Mouse (Mus musculus) hindbrain, embryonic 10.5 days (tissue): Measurements from ENCODE around the gene Pllp. TPM values are rescaled to one million over a fixed set of nuclear protein-coding genes. Genes with fewer than 3 reads are reported as not detected.

Source experiments
- DNase-seq: peaks from one replicate; pipeline ENCODE4 v3.0.0-alpha.2; 2017; ENCODE audit warnings: low spot score
- H3K27ac ChIP-seq: fragments of 300-500 bp; sonication (generic); 2 replicates; pipeline ENCODE4 v1.5.1; 2016; ENCODE audit warnings: mild to moderate bottlenecking, moderate library complexity
- H3K27me3 ChIP-seq: fragments of 300-500 bp; sonication (generic); 2 replicates; pipeline ENCODE4 v1.6.1; 2016; ENCODE audit warnings: mild to moderate bottlenecking; ENCODE audit not compliant: poor library complexity, insufficient read depth, severe bottlenecking
- H3K36me3 ChIP-seq: fragments of 300-500 bp; sonication (generic); 2 replicates; pipeline ENCODE4 v1.6.1; 2016; ENCODE audit warnings: mild to moderate bottlenecking, moderate library complexity
- H3K4me1 ChIP-seq: fragments of 300-500 bp; sonication (generic); replicated peaks from 2 replicates; pipeline ENCODE4 v1.6.1; 2016; ENCODE audit warnings: mild to moderate bottlenecking
- H3K4me3 ChIP-seq: fragments of 300-500 bp; sonication (generic); 2 replicates; pipeline ENCODE4 v1.5.1; 2016; ENCODE audit warnings: mild to moderate bottlenecking, moderate library complexity
- H3K9me3 ChIP-seq: fragments of 300-500 bp; sonication (generic); 2 replicates; pipeline ENCODE4 v1.6.1; 2016; ENCODE audit warnings: mild to moderate bottlenecking, moderate library complexity
- WGBS: fragments of 180-500 bp; shearing (Covaris S2); methylation state at CpG from one replicate; pipeline ENCODE4 v1.1.7; 2016; 5-methylcytosine and 5-hydroxymethylcytosine counted together
- polyA plus RNA-seq: library from polyadenylated mRNA; unstranded; fragments of >200 nt; fragmentation: Nextera tagmentation; extraction: Ambion mirVana; gene quantifications from 2 replicates; pipeline ENCODE4 v1.2.1, GENCODE M21; 2016

Pllp gene
- polyA plus RNA-seq, 1 experiment from 2014 or later = 0.21 TPM

- Histone ChIP-seq H3K4me3 (no peak overlapping the region), H3K27ac (no peak overlapping the region), H3K36me3 (no peaks in the 10 kb centered on the region), H3K9me3 (no peaks in the 10 kb centered on the region), H3K27me3 (peaks cover 45% of the 10 kb centered on the region), H3K4me1 (peaks cover 28% of the 10 kb centered on the region)
- 72% methylated on average over 16 of the region's 16 CpGs for WGBS
- DNase-seq = no peak
Observed at GRCm38 (mm10) chr8:94699366-94699765, 3.3 kb upstream of the Pllp start.

- Histone ChIP-seq H3K27ac (no peak overlapping the region), H3K4me3 (no peak overlapping the region), H3K27me3 (peaks cover 60% of the 10 kb centered on the region), H3K36me3 (no peaks in the 10 kb centered on the region), H3K9me3 (no peaks in the 10 kb centered on the region), H3K4me1 (peaks cover 32% of the 10 kb centered on the region)
- DNase-seq = no peak
- WGBS = 80% methylated on average over 6 of the region's 6 CpGs
Observed at GRCm38 (mm10) chr8:94697956-94698355, 1.9 kb upstream of the Pllp start.

GRCm38 (mm10) chr8:94696566-94696965 lies 488 bp upstream of the Pllp start:
- Histone ChIP-seq H3K36me3 (no peaks in the 10 kb centered on the region), H3K27me3 (peaks cover 73% of the 10 kb centered on the region), H3K4me1 (peaks cover 26% of the 10 kb centered on the region), H3K27ac (no peak overlapping the region), H3K9me3 (no peaks in the 10 kb centered on the region), H3K4me3 (peak overlapping the region; percentile 58)
- DNase-seq = no peak
- 61% methylated on average over 3 of the region's 3 CpGs for WGBS

DNA sequence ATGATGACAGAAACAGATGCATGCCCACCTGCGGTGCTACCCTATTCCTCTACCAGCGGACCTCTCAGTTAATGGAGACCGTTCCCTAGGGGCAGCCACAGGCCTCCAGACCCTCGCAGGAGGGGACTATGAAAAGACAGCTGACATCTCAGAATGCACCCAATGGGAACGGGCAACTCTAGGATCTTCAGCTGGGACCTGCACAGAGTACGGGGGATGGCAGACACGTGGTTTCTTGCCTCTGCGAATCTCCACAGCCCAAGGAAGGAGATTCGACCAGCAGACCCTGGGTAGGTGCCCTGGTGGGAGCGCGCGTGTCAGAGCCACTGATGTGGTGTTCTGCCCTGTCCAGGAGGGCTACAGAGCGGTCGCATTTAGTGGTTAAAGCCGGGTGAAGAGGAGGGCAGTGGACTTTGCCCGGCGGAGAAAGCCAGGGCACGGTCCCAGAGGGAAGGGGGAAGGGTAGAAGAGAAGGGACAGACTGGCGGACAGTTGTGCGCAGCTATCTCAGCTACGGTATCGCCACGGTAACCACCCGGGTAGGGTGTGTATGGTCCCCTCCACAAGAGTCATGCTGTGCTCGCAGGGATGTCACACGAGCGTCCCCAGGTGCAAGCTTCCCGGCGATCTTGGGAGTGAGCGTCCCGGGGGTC lies 611 bp downstream of the Pllp start:
- peak; percentile 37 for DNase-seq
- under 1% methylated on average over 31 of the region's 31 CpGs for WGBS
- H3K27me3 ChIP-seq = peaks cover 73% of the 10 kb centered on the region

GRCm38 (mm10) chr8:94694701-94695100 lies 1.4 kb downstream of the Pllp start:
- Histone ChIP-seq H3K27ac (no peak overlapping the region), H3K4me1 (peaks cover 26% of the 10 kb centered on the region), H3K9me3 (no peaks in the 10 kb centered on the region), H3K4me3 (peak overlapping the region; percentile 58), H3K27me3 (peaks cover 73% of the 10 kb centered on the region), H3K36me3 (no peaks in the 10 kb centered on the region)
- WGBS = 1% methylated on average over 6 of the region's 6 CpGs
- no peak for DNase-seq

More for the DNA sequence above, 611 bp downstream of the Pllp start:
- Histone ChIP-seq H3K4me1 (peaks cover 26% of the 10 kb centered on the region), H3K9me3 (no peaks in the 10 kb centered on the region), H3K27ac (no peak overlapping the region), H3K36me3 (no peaks in the 10 kb centered on the region), H3K4me3 (peak overlapping the region; percentile 58)

DNA sequence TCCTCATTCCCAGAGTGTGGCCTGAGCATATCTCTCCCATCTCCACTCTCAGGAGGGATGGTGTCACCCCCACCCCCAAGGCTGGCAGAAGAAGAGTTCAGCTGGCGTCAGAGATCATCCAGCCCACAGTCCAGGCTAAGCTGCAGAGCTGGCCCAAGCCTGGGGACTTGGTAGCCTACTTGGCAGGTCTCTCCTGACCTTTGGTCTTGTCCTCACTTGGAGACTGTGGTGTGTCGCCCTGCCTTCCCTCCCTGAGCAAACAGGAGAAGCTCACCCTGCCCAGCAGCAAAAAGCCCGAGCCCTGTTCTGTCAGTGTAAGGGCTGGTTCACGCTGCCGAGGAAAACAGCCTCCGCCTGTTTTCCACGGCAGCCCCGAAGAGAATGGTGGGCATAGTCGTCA lies 10.1 kb downstream of the Pllp start:
- no peaks in the 10 kb centered on the region for H3K4me1 ChIP-seq
- 79% methylated on average over 9 of the region's 9 CpGs for WGBS
- no peak overlapping the region for H3K27ac ChIP-seq
- no peaks in the 10 kb centered on the region for H3K9me3 ChIP-seq
- no peaks in the 10 kb centered on the region for H3K36me3 ChIP-seq
- no peak for DNase-seq
- no peaks in the 10 kb centered on the region for H3K27me3 ChIP-seq
- no peak overlapping the region for H3K4me3 ChIP-seq

DNA sequence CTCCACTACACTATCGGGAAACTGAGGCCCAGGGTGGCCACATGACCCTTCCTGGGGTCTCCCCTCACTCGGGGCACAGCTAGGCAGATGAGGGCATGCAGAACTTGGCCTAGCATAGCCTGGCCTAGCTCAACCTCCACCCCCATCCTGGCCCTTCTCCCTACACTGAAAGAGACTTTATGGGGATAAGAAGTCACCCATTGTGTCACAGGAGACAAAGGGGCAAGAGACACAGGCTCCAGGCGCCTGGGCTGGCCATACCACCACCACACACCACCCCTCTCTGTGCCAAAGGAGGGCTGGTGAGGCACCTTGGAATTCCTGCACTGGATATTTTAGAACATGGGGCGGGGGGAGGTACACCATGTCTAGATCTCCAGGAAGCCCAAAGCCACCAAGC lies 11.8 kb downstream of the Pllp start:
- WGBS = 75% methylated on average over 4 of the region's 4 CpGs

DNA sequence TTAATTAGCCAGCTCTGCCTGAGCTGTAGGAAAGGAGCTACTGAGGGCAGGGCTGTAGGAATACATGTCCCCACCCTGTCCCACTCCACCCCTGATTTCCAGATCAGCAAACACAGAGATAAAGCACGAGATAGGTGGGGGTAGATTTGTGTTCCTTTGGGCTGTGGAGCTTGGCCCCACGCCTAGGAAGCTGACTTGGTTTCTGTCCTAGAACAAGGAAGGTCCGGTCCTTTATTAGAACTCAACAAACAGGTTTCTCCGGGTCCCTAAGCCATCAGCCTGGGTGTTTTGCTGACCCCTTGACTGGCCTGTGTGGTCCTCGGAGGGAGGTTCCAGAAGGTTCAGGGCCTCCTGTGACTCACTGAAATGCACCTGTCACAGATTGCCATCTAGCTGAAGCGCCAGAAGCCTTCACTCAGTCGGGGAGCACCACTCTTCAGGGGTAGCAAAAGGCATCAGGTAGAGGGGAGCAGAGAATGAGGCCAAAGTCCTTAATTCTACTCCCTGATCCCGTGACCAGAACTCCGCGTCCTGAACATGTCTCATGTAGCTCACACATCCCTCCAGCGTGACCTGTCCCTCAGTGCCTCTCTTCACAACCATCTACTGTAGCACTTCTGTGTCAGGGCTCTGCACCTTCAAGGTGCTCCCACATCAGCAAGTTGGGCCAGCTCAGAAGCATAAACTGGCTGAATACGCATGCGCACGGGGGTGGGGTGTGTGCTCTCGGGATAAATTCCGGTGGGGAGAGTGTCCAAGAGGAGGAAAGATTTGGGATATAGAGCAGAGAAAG lies 13.2 kb downstream of the Pllp start:
- H3K4me3 ChIP-seq = no peak overlapping the region
- no peaks in the 10 kb centered on the region for H3K36me3 ChIP-seq
- 82% methylated on average over 16 of the region's 16 CpGs for WGBS
- H3K27ac ChIP-seq = no peak overlapping the region
- DNase-seq = no peak
- H3K4me1 ChIP-seq = no peaks in the 10 kb centered on the region
- no peaks in the 10 kb centered on the region for H3K9me3 ChIP-seq
- H3K27me3 ChIP-seq = no peaks in the 10 kb centered on the region

More for the DNA sequence above, 11.8 kb downstream of the Pllp start:
- no peaks in the 10 kb centered on the region for H3K27me3 ChIP-seq
- H3K4me1 ChIP-seq = no peaks in the 10 kb centered on the region
- no peaks in the 10 kb centered on the region for H3K36me3 ChIP-seq
- DNase-seq = no peak
- H3K4me3 ChIP-seq = no peak overlapping the region
- H3K27ac ChIP-seq = no peak overlapping the region
- no peaks in the 10 kb centered on the region for H3K9me3 ChIP-seq

GRCm38 (mm10) chr8:94680414-94680813 lies 15.7 kb downstream of the Pllp start:
- WGBS = 83% methylated on average over 3 of the region's 3 CpGs
- DNase-seq = no peak
- no peaks in the 10 kb centered on the region for H3K9me3 ChIP-seq
- H3K36me3 ChIP-seq = 0 out of 2 replicates have a peak, but pooled peaks cover 16% of the 10 kb centered on the region
- no peaks in the 10 kb centered on the region for H3K27me3 ChIP-seq
- 0 out of 2 replicates have a peak, but pooled peaks cover 2% of the 10 kb centered on the region for H3K4me1 ChIP-seq
- no peak overlapping the region for H3K27ac ChIP-seq
- no peak overlapping the region for H3K4me3 ChIP-seq

GRCm38 (mm10) chr8:94678582-94678981 lies 17.5 kb downstream of the Pllp start:
- no peak overlapping the region for H3K27ac ChIP-seq
- no peak overlapping the region for H3K4me3 ChIP-seq
- no peaks in the 10 kb centered on the region for H3K27me3 ChIP-seq
- 56% methylated on average over 9 of the region's 9 CpGs for WGBS
- H3K9me3 ChIP-seq = no peaks in the 10 kb centered on the region
- no peak for DNase-seq
- H3K4me1 ChIP-seq = 0 out of 2 replicates have a peak, but pooled peaks cover 2% of the 10 kb centered on the region
- H3K36me3 ChIP-seq = peaks cover 34% of the 10 kb centered on the region

- no peaks in the 10 kb centered on the region for H3K27me3 ChIP-seq
- H3K36me3 ChIP-seq = peaks cover 61% of the 10 kb centered on the region
- H3K27ac ChIP-seq = peak overlapping the region; percentile 18; the same call in 1 of the 2 replicates
- no peak overlapping the region for H3K4me3 ChIP-seq
- H3K4me1 ChIP-seq = 0 out of 2 replicates have a peak, but pooled peaks cover 2% of the 10 kb centered on the region
- no peaks in the 10 kb centered on the region for H3K9me3 ChIP-seq
- 78% methylated on average over 6 of the region's 6 CpGs for WGBS
- DNase-seq = no peak
Observed at GRCm38 (mm10) chr8:94675923-94676322, 20.2 kb downstream of the Pllp start.

GRCm38 (mm10) chr8:94674384-94674783 lies 21.7 kb downstream of the Pllp start:
- no peaks in the 10 kb centered on the region for H3K9me3 ChIP-seq
- H3K4me3 ChIP-seq = no peak overlapping the region
- peaks cover 76% of the 10 kb centered on the region for H3K36me3 ChIP-seq
- H3K27ac ChIP-seq = no peak overlapping the region
- 0 out of 2 replicates have a peak, but pooled peaks cover 2% of the 10 kb centered on the region for H3K4me1 ChIP-seq
- DNase-seq = no peak
- no peaks in the 10 kb centered on the region for H3K27me3 ChIP-seq
- WGBS = 83% methylated on average over 5 of the region's 5 CpGs
